Mouse (Mus musculus) heart, embryonic 15.5 days (tissue): Measurements from ENCODE around the gene Ptgr2. TPM values are rescaled to one million over a fixed set of nuclear protein-coding genes. Genes with fewer than 3 reads are reported as not detected.

Experiments used
- ATAC-seq: fragments of 200-750 bp; cut with Nextera tagmentation; replicated peaks from 2 replicates; pipeline ENCODE4 v1.8.0; 2017; ENCODE audit warnings: low read depth, moderate TSS enrichment; ENCODE audit not compliant: insufficient number of reproducible peaks, insufficient read depth, low FRiP score
- H3K27ac ChIP-seq: fragments of 300-500 bp; sonication (generic); 2 replicates; pipeline ENCODE4 v1.5.1; 2015; ENCODE audit warnings: mild to moderate bottlenecking, inconsistent platforms
- H3K27me3 ChIP-seq: fragments of 300-500 bp; sonication (generic); 2 replicates; pipeline ENCODE4 v1.6.1; 2015; ENCODE audit warnings: inconsistent platforms
- H3K36me3 ChIP-seq: fragments of 300-500 bp; sonication (generic); 2 replicates; pipeline ENCODE4 v1.6.1; 2015; ENCODE audit warnings: mild to moderate bottlenecking, inconsistent platforms
- H3K4me1 ChIP-seq: fragments of 300-500 bp; sonication (generic); replicated peaks from 2 replicates; pipeline ENCODE4 v1.6.1; 2015; ENCODE audit warnings: inconsistent platforms
- H3K4me2 ChIP-seq: fragments of 300-500 bp; sonication (generic); 2 replicates; pipeline ENCODE4 v1.6.1; 2015; ENCODE audit warnings: inconsistent platforms, mild to moderate bottlenecking, moderate library complexity
- H3K4me3 ChIP-seq: fragments of 300-500 bp; sonication (generic); 2 replicates; pipeline ENCODE4 v1.5.1; 2015; ENCODE audit warnings: mild to moderate bottlenecking, inconsistent platforms
- H3K9ac ChIP-seq: fragments of 300-500 bp; sonication (generic); 2 replicates; pipeline ENCODE4 v1.6.1; 2015; ENCODE audit warnings: mild to moderate bottlenecking, inconsistent platforms
- H3K9me3 ChIP-seq: fragments of 300-500 bp; sonication (generic); replicated peaks from 2 replicates; pipeline ENCODE4 v1.6.1; 2016; ENCODE audit warnings: inconsistent platforms
- WGBS: fragments of 180-500 bp; shearing (Covaris S2); methylation state at CpG from one replicate; pipeline ENCODE4 v1.1.7; 2015; ENCODE audit warnings: mixed read lengths; 5-methylcytosine and 5-hydroxymethylcytosine counted together
- polyA plus RNA-seq: library from polyadenylated mRNA; unstranded; fragments of >200 nt; fragmentation: Nextera tagmentation; extraction: Ambion mirVana; gene quantifications from 2 replicates; pipeline ENCODE4 v1.2.1, GENCODE M21; 2015

Ptgr2 gene
- polyA plus RNA-seq, 1 experiment from 2014 or later, result 89.7 TPM

- no peak overlapping the region for H3K4me3 ChIP-seq
- H3K36me3 ChIP-seq, result no peaks in the 10 kb centered on the region
- no peak for ATAC-seq
- no peak overlapping the region for H3K9ac ChIP-seq
- no peaks in the 10 kb centered on the region for H3K27me3 ChIP-seq
- WGBS, result 62% methylated on average over 5 of the region's 5 CpGs
- H3K4me2 ChIP-seq, result no peak overlapping the region
- H3K9me3 ChIP-seq, result no peaks in the 10 kb centered on the region
- H3K4me1 ChIP-seq, result no peaks in the 10 kb centered on the region
- no peak overlapping the region for H3K27ac ChIP-seq
Measured at GRCm38 (mm10) chr12:84273366-84273765, 11.7 kb upstream of the Ptgr2 start.

DNA sequence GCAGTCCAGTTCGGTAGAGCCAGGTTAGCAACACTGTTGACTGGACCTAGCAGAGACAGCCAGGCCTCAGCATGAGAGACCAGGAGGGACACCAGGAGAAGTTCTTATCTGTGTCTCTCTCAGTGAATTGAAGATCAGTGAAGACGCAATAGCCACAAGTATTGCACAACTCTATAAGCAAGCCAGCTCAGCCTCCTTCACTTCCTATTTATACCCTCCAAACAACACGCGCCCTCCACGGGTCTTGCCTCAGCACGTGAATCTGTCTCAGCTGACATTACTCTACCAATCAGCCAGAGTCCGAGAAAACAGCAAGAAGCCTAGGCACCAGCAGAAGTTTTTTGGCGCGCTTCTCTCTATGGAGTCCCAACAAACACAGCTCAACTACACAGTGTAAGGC is 9.7 kb upstream of the Ptgr2 start:
- Histone ChIP-seq H3K4me2 (no peak overlapping the region), H3K27me3 (no peaks in the 10 kb centered on the region), H3K4me1 (no peaks in the 10 kb centered on the region), H3K4me3 (no peak overlapping the region), H3K9ac (no peak overlapping the region), H3K9me3 (no peaks in the 10 kb centered on the region), H3K36me3 (no peaks in the 10 kb centered on the region), H3K27ac (no peak overlapping the region)
- WGBS, result 86% methylated on average over 9 of the region's 9 CpGs
- ATAC-seq, result no peak

DNA sequence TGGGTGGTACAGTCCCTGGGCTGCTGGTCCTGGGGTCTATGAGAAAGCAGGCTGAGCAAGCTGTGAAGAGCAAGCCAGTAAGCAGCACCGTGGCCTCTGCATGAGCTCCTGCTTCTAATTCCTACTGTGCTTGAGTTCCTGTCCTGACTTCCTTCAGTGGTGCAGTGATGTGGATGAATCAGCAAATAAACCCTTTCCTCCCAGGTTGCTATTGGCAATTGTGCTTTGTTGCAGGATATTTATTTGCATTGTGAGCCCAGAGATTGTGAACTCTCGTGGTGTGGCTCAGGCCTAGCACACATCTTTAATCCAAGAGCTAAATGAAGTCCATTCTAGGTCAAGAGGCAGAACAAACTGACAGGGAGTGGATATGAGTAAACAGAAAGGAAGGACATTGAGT is 8.7 kb upstream of the Ptgr2 start:
- H3K4me2 ChIP-seq, result no peak overlapping the region
- H3K27ac ChIP-seq, result no peak overlapping the region
- no peaks in the 10 kb centered on the region for H3K9me3 ChIP-seq
- no peak overlapping the region for H3K9ac ChIP-seq
- H3K4me3 ChIP-seq, result no peak overlapping the region
- no peaks in the 10 kb centered on the region for H3K27me3 ChIP-seq
- no peak for ATAC-seq
- H3K4me1 ChIP-seq, result no peaks in the 10 kb centered on the region
- 76% methylated on average over 2 of the region's 2 CpGs for WGBS
- no peaks in the 10 kb centered on the region for H3K36me3 ChIP-seq

DNA sequence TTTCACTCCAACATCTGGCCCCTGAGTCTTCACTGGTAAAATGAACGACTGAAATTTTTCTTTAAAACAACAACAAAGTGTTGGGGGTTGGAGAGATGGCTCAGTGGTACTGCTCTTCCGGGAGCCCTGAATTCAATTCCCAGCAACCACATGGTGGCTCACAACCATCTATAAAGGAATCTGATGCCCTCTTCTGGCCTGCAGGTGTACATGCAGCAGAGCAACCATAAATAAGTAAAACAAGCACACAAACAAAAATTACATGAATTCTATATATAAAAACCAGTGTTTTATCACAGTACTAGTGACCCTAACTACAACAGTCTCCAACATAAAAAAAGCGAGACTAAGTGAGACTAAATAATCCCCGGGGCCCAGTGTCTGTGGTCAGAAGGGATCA is 8.2 kb upstream of the Ptgr2 start:
- Histone ChIP-seq H3K27me3 (no peaks in the 10 kb centered on the region), H3K4me3 (no peak overlapping the region), H3K27ac (no peak overlapping the region), H3K4me2 (no peak overlapping the region), H3K36me3 (no peaks in the 10 kb centered on the region), H3K9me3 (no peaks in the 10 kb centered on the region), H3K9ac (no peak overlapping the region), H3K4me1 (no peaks in the 10 kb centered on the region)
- 78% methylated on average over 4 of the region's 4 CpGs for WGBS
- no peak for ATAC-seq

- no peaks in the 10 kb centered on the region for H3K27me3 ChIP-seq
- no peak overlapping the region for H3K27ac ChIP-seq
- H3K4me1 ChIP-seq, result no peaks in the 10 kb centered on the region
- no peak for ATAC-seq
- WGBS, result 81% methylated on average over 3 of the region's 3 CpGs
- H3K4me2 ChIP-seq, result no peak overlapping the region
- no peaks in the 10 kb centered on the region for H3K9me3 ChIP-seq
- H3K9ac ChIP-seq, result no peak overlapping the region
- H3K36me3 ChIP-seq, result no peaks in the 10 kb centered on the region
- no peak overlapping the region for H3K4me3 ChIP-seq
Measured at GRCm38 (mm10) chr12:84277832-84278231, 7.2 kb upstream of the Ptgr2 start.

DNA sequence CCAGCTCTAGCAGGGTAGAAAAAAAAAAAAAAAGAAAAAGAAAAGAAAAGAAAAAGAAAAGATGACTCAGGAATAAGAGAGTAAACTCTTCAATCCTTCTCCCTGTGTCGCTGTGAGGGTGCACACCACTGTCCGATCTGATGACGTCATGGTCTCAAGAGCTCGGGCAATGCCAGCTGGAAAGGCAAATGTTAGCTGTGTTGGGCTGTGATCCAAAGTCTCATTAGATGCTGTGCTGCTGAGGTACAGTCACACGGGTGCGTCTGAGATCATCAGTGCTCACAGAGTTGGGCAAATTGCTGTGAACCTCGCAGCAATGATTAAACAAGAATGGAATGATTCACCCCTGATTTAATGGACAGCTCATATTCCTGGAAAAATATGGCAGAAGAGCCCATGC is 6.1 kb upstream of the Ptgr2 start:
- no peaks in the 10 kb centered on the region for H3K4me1 ChIP-seq
- H3K9me3 ChIP-seq, result no peaks in the 10 kb centered on the region
- no peak overlapping the region for H3K4me3 ChIP-seq
- 67% methylated on average over 7 of the region's 7 CpGs for WGBS
- no peak overlapping the region for H3K9ac ChIP-seq
- H3K27me3 ChIP-seq, result no peaks in the 10 kb centered on the region
- no peak overlapping the region for H3K27ac ChIP-seq
- no peak for ATAC-seq
- H3K36me3 ChIP-seq, result no peaks in the 10 kb centered on the region
- no peak overlapping the region for H3K4me2 ChIP-seq

- 74% methylated on average over 14 of the region's 14 CpGs for WGBS
- Histone ChIP-seq H3K27ac (peak overlapping the region; percentile 76; the same call in 1 of the 2 replicates), H3K36me3 (no peaks in the 10 kb centered on the region), H3K27me3 (no peaks in the 10 kb centered on the region), H3K9ac (no peak overlapping the region), H3K4me1 (peaks cover 10% of the 10 kb centered on the region), H3K9me3 (no peaks in the 10 kb centered on the region), H3K4me3 (peak overlapping the region; percentile 55), H3K4me2 (peak overlapping the region; percentile 65)
- no peak for ATAC-seq
Measured at GRCm38 (mm10) chr12:84284391-84284790, 641 bp upstream of the Ptgr2 start.

DNA sequence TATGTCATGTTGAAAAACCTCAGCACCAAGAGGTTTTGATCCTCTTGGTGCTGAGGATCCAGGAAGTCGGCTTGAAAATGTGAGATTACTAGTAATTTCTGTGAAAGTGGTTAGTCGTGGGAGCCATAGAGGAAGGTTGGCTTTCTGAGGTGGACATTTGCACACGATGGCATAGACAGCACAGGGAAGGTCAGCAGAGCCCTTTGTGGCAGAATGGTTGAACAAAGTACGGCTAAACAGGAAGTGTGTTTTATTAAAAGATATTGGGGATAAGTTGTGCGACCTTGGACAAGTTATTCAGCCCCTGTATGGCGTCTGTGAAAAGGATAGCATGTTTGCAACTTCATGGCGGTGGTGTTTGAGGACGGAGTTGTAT is 549 bp downstream of the Ptgr2 start:
- no peak for ATAC-seq
- H3K4me1 ChIP-seq, result peaks cover 10% of the 10 kb centered on the region
- peak overlapping the region; percentile 65 for H3K4me2 ChIP-seq
- 24% methylated on average over 8 of the region's 8 CpGs for WGBS
- peak overlapping the region; percentile 76 for H3K27ac ChIP-seq
- H3K27me3 ChIP-seq, result no peaks in the 10 kb centered on the region
- peak overlapping the region; percentile 55 for H3K4me3 ChIP-seq
- H3K36me3 ChIP-seq, result no peaks in the 10 kb centered on the region
- no peaks in the 10 kb centered on the region for H3K9me3 ChIP-seq
- H3K9ac ChIP-seq, result peak overlapping the region; percentile 60

DNA sequence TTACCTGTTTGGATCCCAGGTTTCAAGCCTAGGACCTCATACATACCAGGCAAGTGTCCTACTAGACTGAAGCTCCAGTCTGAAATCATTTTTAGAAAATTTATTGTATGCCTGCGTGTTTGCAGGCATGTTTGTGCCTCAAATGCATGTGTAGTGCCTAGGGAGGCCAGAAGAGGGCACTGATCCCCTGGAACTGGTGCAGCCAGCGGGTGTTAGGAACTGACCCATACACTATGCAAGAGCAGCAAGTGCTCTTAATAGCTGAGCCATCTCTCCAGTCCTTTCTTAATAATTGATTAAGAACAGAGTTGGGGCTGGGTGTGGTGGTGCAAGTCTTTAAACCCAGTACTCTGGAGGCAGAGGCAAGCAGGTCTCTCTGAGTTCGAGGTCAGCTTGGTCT is 3.4 kb downstream of the Ptgr2 start:
- H3K36me3 ChIP-seq, result peaks cover 9% of the 10 kb centered on the region
- 70% methylated on average over 3 of the region's 3 CpGs for WGBS
- ATAC-seq, result no peak
- peaks cover 10% of the 10 kb centered on the region for H3K4me1 ChIP-seq
- H3K27me3 ChIP-seq, result no peaks in the 10 kb centered on the region
- H3K4me2 ChIP-seq, result no peak overlapping the region
- H3K9ac ChIP-seq, result no peak overlapping the region
- no peaks in the 10 kb centered on the region for H3K9me3 ChIP-seq
- no peak overlapping the region for H3K4me3 ChIP-seq
- no peak overlapping the region for H3K27ac ChIP-seq

DNA sequence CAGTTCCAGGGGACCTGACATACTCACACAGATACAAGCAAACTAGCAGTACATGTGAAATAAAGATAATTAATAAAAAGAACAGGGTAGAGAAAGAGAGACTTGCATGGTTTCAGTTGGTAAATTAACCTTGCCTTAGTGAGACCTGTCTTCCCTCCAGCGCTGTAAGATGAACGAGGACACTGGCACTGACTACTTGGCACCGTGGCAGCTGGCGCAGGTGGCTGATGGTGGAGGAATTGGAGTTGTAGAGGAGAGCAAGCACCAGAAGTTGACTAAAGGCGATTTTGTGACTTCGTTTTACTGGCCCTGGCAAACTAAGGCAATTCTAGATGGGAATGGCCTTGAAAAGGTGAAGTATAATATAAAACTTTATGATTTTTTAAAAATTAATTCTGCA is 12.8 kb downstream of the Ptgr2 start:
- no peaks in the 10 kb centered on the region for H3K9me3 ChIP-seq
- WGBS, result 96% methylated on average over 6 of the region's 6 CpGs
- no peak overlapping the region for H3K4me2 ChIP-seq
- no peaks in the 10 kb centered on the region for H3K27me3 ChIP-seq
- H3K4me3 ChIP-seq, result no peak overlapping the region
- H3K9ac ChIP-seq, result no peak overlapping the region
- ATAC-seq, result no peak
- no peak overlapping the region for H3K27ac ChIP-seq
- H3K4me1 ChIP-seq, result no peaks in the 10 kb centered on the region
- peaks cover 74% of the 10 kb centered on the region for H3K36me3 ChIP-seq

DNA sequence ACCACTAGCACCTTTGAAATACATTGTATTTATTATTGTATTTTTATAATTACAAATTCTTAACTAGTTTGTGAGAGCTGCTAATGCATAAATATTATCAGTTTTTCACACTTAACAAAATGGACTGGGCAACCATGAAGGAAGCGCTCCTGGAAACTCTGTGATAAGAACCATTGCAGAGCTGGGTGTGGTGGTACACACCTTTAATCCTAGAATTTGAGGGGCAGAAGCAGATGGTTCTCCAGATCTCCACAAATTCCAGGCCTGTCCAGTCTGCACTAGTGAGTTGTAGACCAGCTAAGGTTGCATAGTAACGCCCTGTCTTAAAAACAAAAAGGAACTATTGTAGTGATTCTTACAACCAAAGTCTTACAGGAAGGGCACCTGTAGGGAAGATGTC is 14.2 kb downstream of the Ptgr2 start:
- no peak for ATAC-seq
- Histone ChIP-seq H3K4me2 (no peak overlapping the region), H3K27me3 (no peaks in the 10 kb centered on the region), H3K36me3 (peaks cover 74% of the 10 kb centered on the region), H3K4me1 (no peaks in the 10 kb centered on the region), H3K27ac (no peak overlapping the region), H3K9me3 (no peaks in the 10 kb centered on the region), H3K9ac (no peak overlapping the region), H3K4me3 (no peak overlapping the region)
- WGBS, result 93% methylated on average over 2 of the region's 2 CpGs

DNA sequence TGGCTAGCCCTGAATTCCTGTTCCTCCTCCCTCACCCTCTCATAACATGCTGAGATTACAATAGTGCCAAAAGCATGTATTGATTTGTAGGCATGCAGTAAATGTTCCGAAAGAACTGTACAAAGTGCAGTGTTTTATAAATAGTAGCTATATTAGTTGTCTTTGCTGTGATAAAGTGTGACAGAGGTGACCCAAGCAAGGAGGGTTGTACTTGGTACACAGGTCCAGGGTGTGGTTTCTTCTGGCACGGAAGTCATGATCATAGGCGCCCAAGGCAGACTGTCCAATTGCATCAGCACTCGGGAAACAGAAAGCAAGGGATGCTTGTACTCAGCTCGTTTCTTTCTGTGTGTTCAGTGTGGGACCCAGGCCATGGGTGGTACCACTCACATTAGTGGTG is 19.1 kb downstream of the Ptgr2 start:
- H3K9ac ChIP-seq, result no peak overlapping the region
- no peaks in the 10 kb centered on the region for H3K27me3 ChIP-seq
- H3K36me3 ChIP-seq, result peaks cover 63% of the 10 kb centered on the region
- H3K27ac ChIP-seq, result no peak overlapping the region
- WGBS, result 92% methylated on average over 5 of the region's 5 CpGs
- no peak for ATAC-seq
- no peaks in the 10 kb centered on the region for H3K4me1 ChIP-seq
- no peak overlapping the region for H3K4me2 ChIP-seq
- H3K9me3 ChIP-seq, result no peaks in the 10 kb centered on the region
- H3K4me3 ChIP-seq, result no peak overlapping the region

DNA sequence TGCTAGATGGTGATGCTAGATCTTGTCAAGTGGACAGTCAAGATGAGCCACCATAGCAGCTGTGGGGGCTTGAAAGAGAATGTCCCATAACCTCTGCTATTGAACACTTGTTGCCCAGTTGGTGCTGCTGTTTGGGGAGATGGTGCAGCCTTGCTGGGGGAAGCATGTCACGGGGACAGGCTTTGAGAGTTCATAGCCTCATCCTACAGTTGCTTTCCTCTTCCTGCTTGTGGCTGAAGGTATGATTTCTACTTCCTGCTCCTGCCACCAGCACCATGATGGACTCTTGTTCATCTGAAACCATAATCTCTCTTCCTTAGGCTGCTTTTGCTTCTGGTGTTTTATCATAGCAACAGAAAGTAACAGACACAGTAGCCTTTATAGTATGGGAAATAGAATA is 19.5 kb downstream of the Ptgr2 start:
- H3K4me2 ChIP-seq, result no peak overlapping the region
- no peak overlapping the region for H3K4me3 ChIP-seq
- H3K9me3 ChIP-seq, result no peaks in the 10 kb centered on the region
- WGBS, result 76% methylated on average over 1 of the region's 1 CpGs
- H3K27ac ChIP-seq, result no peak overlapping the region
- H3K27me3 ChIP-seq, result no peaks in the 10 kb centered on the region
- no peak overlapping the region for H3K9ac ChIP-seq
- no peak for ATAC-seq
- H3K4me1 ChIP-seq, result no peaks in the 10 kb centered on the region
- peaks cover 61% of the 10 kb centered on the region for H3K36me3 ChIP-seq
